Mouse (Mus musculus) bone marrow macrophage, adult 2 months (primary cell): Measurements from ENCODE around the gene Macf1.

Experiments used
- CTCF ChIP-seq: IDR thresholded peaks from 2 replicates; pipeline ENCODE4 v1.5.1; 2012; ENCODE audit warnings: low read depth, mild to moderate bottlenecking, low read length, moderate library complexity
- POLR2A ChIP-seq: IDR thresholded peaks from 2 replicates; pipeline ENCODE4 v1.6.1; 2012; ENCODE audit warnings: mild to moderate bottlenecking, low read depth, low read length, borderline replicate concordance

GRCm38 (mm10) chr4:123394878-123395277 lies 289.3 kb downstream of the Macf1 start:
- no peak for TF ChIP-seq CTCF
- no peak for TF ChIP-seq POLR2A
